Mouse (Mus musculus): ENCODE measurements around the gene Has3. TPM values are rescaled to one million over a fixed set of nuclear protein-coding genes. Genes with fewer than 3 reads are reported as not detected.

The Has3 gene
- total RNA-seq, 1 experiment, result 5.0 TPM

GRCm38 (mm10) chr8:106834899-106835298, 35.1 kb upstream of the Has3 start:
- H3K9me3 ChIP-seq (ENCODE audit: control insufficient read depth, insufficient read depth, low read depth, low read length), result no peaks in the 10 kb centered on the region
- no peak for DNase-seq (ENCODE audit: low read depth, low spot score)
- TF ChIP-seq CHD2 (IDR thresholded peaks at IDR 0.05; ENCODE audit: low read depth, low read length) (no peak), ZC3H11A (IDR thresholded peaks at IDR 0.05; ENCODE audit: borderline replicate concordance, low read depth, low read length) (no peak), ZNF384 (IDR thresholded peaks at IDR 0.05; ENCODE audit: low read depth, low read length) (no peak), HCFC1 (IDR thresholded peaks at IDR 0.05; ENCODE audit: borderline replicate concordance, insufficient read depth, low read length) (no peak), MAFK (IDR thresholded peaks at IDR 0.05; ENCODE audit: insufficient read depth, low read depth, low read length) (no peak)
- no peak overlapping the region for H3K4me3 ChIP-seq (ENCODE audit: insufficient read depth in 1 of 2, low read depth in 1 of 2, low read length in 2 of 2, poor library complexity in 1 of 2, severe bottlenecking in 1 of 2)
- no peak overlapping the region for H3K27ac ChIP-seq (ENCODE audit: insufficient read depth, low read depth, low read length, poor library complexity, severe bottlenecking)
- no peak overlapping the region for H3K9ac ChIP-seq (ENCODE audit: insufficient read depth, low read depth, low read length, poor library complexity, severe bottlenecking)
- in situ Hi-C loops (cut with MboI; ENCODE audit: low sequenced_read_pairs in 2 of 2, unreplicated experiment in 2 of 2), result no loop called here
- H3K36me3 ChIP-seq (ENCODE audit: control insufficient read depth, insufficient read depth, low read length, poor library complexity, severe bottlenecking), result peaks cover 2% of the 10 kb centered on the region; the same call in 1 of the 2 replicates
- no peaks in the 10 kb centered on the region for H3K4me1 ChIP-seq (ENCODE audit: control insufficient read depth in 2 of 2, insufficient read depth in 2 of 2, low read length in 2 of 2, poor library complexity in 1 of 2)

- in situ Hi-C loops (cut with MboI; ENCODE audit: low sequenced_read_pairs in 2 of 2, unreplicated experiment in 2 of 2), result no loop called here
- Histone ChIP-seq H3K4me3 (ENCODE audit: insufficient read depth in 1 of 2, low read depth in 1 of 2, low read length in 2 of 2, poor library complexity in 1 of 2, severe bottlenecking in 1 of 2) (no peak overlapping the region), H3K9me3 (ENCODE audit: control insufficient read depth, insufficient read depth, low read depth, low read length) (no peaks in the 10 kb centered on the region), H3K27ac (ENCODE audit: insufficient read depth, low read depth, low read length, poor library complexity, severe bottlenecking) (no peak overlapping the region), H3K9ac (ENCODE audit: insufficient read depth, low read depth, low read length, poor library complexity, severe bottlenecking) (no peak overlapping the region), H3K36me3 (ENCODE audit: control insufficient read depth, insufficient read depth, low read length, poor library complexity, severe bottlenecking) (peaks cover 2% of the 10 kb centered on the region; the same call in 1 of the 2 replicates), H3K4me1 (ENCODE audit: control insufficient read depth in 2 of 2, insufficient read depth in 2 of 2, low read length in 2 of 2, poor library complexity in 1 of 2) (no peaks in the 10 kb centered on the region)
- no peak for DNase-seq (ENCODE audit: low read depth, low spot score)
- no peak for TF ChIP-seq ZC3H11A (IDR thresholded peaks at IDR 0.05; ENCODE audit: borderline replicate concordance, low read depth, low read length)
- TF ChIP-seq ZNF384 (IDR thresholded peaks at IDR 0.05; ENCODE audit: low read depth, low read length), result no peak
- TF ChIP-seq CHD2 (IDR thresholded peaks at IDR 0.05; ENCODE audit: low read depth, low read length), result no peak
- TF ChIP-seq MAFK (IDR thresholded peaks at IDR 0.05; ENCODE audit: insufficient read depth, low read depth, low read length), result no peak
- TF ChIP-seq HCFC1 (IDR thresholded peaks at IDR 0.05; ENCODE audit: borderline replicate concordance, insufficient read depth, low read length), result no peak
Measured at GRCm38 (mm10) chr8:106836525-106836924, 33.5 kb upstream of the Has3 start.

GRCm38 (mm10) chr8:106838803-106839202, 31.2 kb upstream of the Has3 start:
- H3K9ac ChIP-seq (ENCODE audit: insufficient read depth, low read depth, low read length, poor library complexity, severe bottlenecking), result no peak overlapping the region
- H3K4me3 ChIP-seq (ENCODE audit: insufficient read depth in 1 of 2, low read depth in 1 of 2, low read length in 2 of 2, poor library complexity in 1 of 2, severe bottlenecking in 1 of 2), result no peak overlapping the region
- H3K36me3 ChIP-seq (ENCODE audit: control insufficient read depth, insufficient read depth, low read length, poor library complexity, severe bottlenecking), result no peaks in the 10 kb centered on the region; the same call in 1 of the 2 replicates
- no peak overlapping the region for H3K27ac ChIP-seq (ENCODE audit: insufficient read depth, low read depth, low read length, poor library complexity, severe bottlenecking)
- TF ChIP-seq ZC3H11A (IDR thresholded peaks at IDR 0.05; ENCODE audit: borderline replicate concordance, low read depth, low read length) (no peak), HCFC1 (IDR thresholded peaks at IDR 0.05; ENCODE audit: borderline replicate concordance, insufficient read depth, low read length) (no peak), MAFK (IDR thresholded peaks at IDR 0.05; ENCODE audit: insufficient read depth, low read depth, low read length) (no peak), CHD2 (IDR thresholded peaks at IDR 0.05; ENCODE audit: low read depth, low read length) (no peak), ZNF384 (IDR thresholded peaks at IDR 0.05; ENCODE audit: low read depth, low read length) (no peak)
- DNase-seq (ENCODE audit: low read depth, low spot score), result no peak
- no peaks in the 10 kb centered on the region for H3K4me1 ChIP-seq (ENCODE audit: control insufficient read depth in 2 of 2, insufficient read depth in 2 of 2, low read length in 2 of 2, poor library complexity in 1 of 2)
- in situ Hi-C loops (cut with MboI; ENCODE audit: low sequenced_read_pairs in 2 of 2, unreplicated experiment in 2 of 2), result no loop called here
- H3K9me3 ChIP-seq (ENCODE audit: control insufficient read depth, insufficient read depth, low read depth, low read length), result no peaks in the 10 kb centered on the region

- TF ChIP-seq MAFK (IDR thresholded peaks at IDR 0.05; ENCODE audit: insufficient read depth, low read depth, low read length), result no peak
- no peak for TF ChIP-seq ZNF384 (IDR thresholded peaks at IDR 0.05; ENCODE audit: low read depth, low read length)
- TF ChIP-seq ZC3H11A (IDR thresholded peaks at IDR 0.05; ENCODE audit: borderline replicate concordance, low read depth, low read length), result no peak
- TF ChIP-seq CHD2 (IDR thresholded peaks at IDR 0.05; ENCODE audit: low read depth, low read length), result no peak
- no peak for TF ChIP-seq HCFC1 (IDR thresholded peaks at IDR 0.05; ENCODE audit: borderline replicate concordance, insufficient read depth, low read length)
- Histone ChIP-seq H3K36me3 (ENCODE audit: control insufficient read depth, insufficient read depth, low read length, poor library complexity, severe bottlenecking) (no peaks in the 10 kb centered on the region; the same call in 1 of the 2 replicates), H3K9me3 (ENCODE audit: control insufficient read depth, insufficient read depth, low read depth, low read length) (no peaks in the 10 kb centered on the region), H3K4me1 (ENCODE audit: control insufficient read depth in 2 of 2, insufficient read depth in 2 of 2, low read length in 2 of 2, poor library complexity in 1 of 2) (no peaks in the 10 kb centered on the region), H3K27ac (ENCODE audit: insufficient read depth, low read depth, low read length, poor library complexity, severe bottlenecking) (no peak overlapping the region), H3K4me3 (ENCODE audit: insufficient read depth in 1 of 2, low read depth in 1 of 2, low read length in 2 of 2, poor library complexity in 1 of 2, severe bottlenecking in 1 of 2) (no peak overlapping the region), H3K9ac (ENCODE audit: insufficient read depth, low read depth, low read length, poor library complexity, severe bottlenecking) (no peak overlapping the region)
- in situ Hi-C loops (cut with MboI; ENCODE audit: low sequenced_read_pairs in 2 of 2, unreplicated experiment in 2 of 2), result no loop called here
- DNase-seq (ENCODE audit: low read depth, low spot score), result no peak
Measured at GRCm38 (mm10) chr8:106839209-106840001, 30.6 kb upstream of the Has3 start.

All from ES-E14 (cell line).